Mouse (Mus musculus) ES-Bruce4 (cell line): Measurements from ENCODE around the gene Otub2. TPM values are rescaled to one million over a fixed set of nuclear protein-coding genes. Genes with fewer than 3 reads are reported as not detected.

Experiments
- H3K27ac ChIP-seq: 2 replicates; pipeline ENCODE4 v1.5.1; 2012; ENCODE audit warnings: low read length, inconsistent platforms; ENCODE audit not compliant: insufficient read depth
- H3K27me3 ChIP-seq: 2 replicates; pipeline ENCODE4 v1.6.1; 2012; ENCODE audit warnings: mild to moderate bottlenecking, low read length, inconsistent platforms; ENCODE audit not compliant: control insufficient read depth, poor library complexity, insufficient read depth, severe bottlenecking
- H3K36me3 ChIP-seq: 2 replicates; pipeline ENCODE4 v1.6.1; 2012; ENCODE audit warnings: inconsistent platforms, mild to moderate bottlenecking, low read length, moderate library complexity; ENCODE audit not compliant: control insufficient read depth, poor library complexity, insufficient read depth, severe bottlenecking
- H3K4me1 ChIP-seq: one replicate; pipeline ENCODE4 v1.8.1; 2011; ENCODE audit warnings: low read length; ENCODE audit not compliant: control insufficient read depth, insufficient read depth
- H3K4me3 ChIP-seq: 2 replicates; pipeline ENCODE4 v1.5.1; 2011; ENCODE audit warnings: low read depth, mild to moderate bottlenecking, low read length
- H3K9ac ChIP-seq: 2 replicates; pipeline ENCODE4 v1.6.1; 2012; ENCODE audit warnings: low read depth, mild to moderate bottlenecking, inconsistent platforms; ENCODE audit not compliant: poor library complexity, severe bottlenecking
- H3K9me3 ChIP-seq: replicated peaks from 2 replicates; pipeline ENCODE4 v1.6.1; 2012; ENCODE audit warnings: mild to moderate bottlenecking, low read length, inconsistent platforms; ENCODE audit not compliant: control insufficient read depth, poor library complexity, insufficient read depth, severe bottlenecking
- CTCF ChIP-seq: IDR thresholded peaks from one replicate; pipeline ENCODE4 v1.8.1; 2011; ENCODE audit warnings: low read depth, low read length
- EP300 ChIP-seq: IDR thresholded peaks from 2 replicates; pipeline ENCODE4 v1.6.1; 2011; ENCODE audit warnings: low read depth, low read length; ENCODE audit not compliant: insufficient read depth
- POLR2A ChIP-seq: IDR thresholded peaks from one replicate; pipeline ENCODE4 v1.8.1; 2011; ENCODE audit warnings: low read length; ENCODE audit not compliant: insufficient read depth
- polyA plus RNA-seq: library from polyadenylated mRNA; stranded (reverse); fragments of >200 nt; gene quantifications from 2 replicates; pipeline ENCODE4 v1.2.4, GENCODE M21; 2011; ENCODE audit warnings: low read depth; ENCODE audit not compliant: missing spikeins, insufficient read depth, insufficient read length

Gene Otub2
- polyA plus RNA-seq, 1 experiment, result 5.5 TPM

GRCm38 (mm10) chr12:103358951-103359801 is 29.3 kb upstream of the Otub2 start:
- Histone ChIP-seq H3K36me3 (no peaks in the 10 kb centered on the region), H3K4me1 (no peaks in the 10 kb centered on the region), H3K27ac (no peak overlapping the region), H3K27me3 (no peaks in the 10 kb centered on the region), H3K4me3 (no peak overlapping the region), H3K9me3 (no peaks in the 10 kb centered on the region), H3K9ac (no peak overlapping the region)
- TF ChIP-seq EP300 (no peak), POLR2A (no peak), CTCF (no peak)

GRCm38 (mm10) chr12:103360812-103361211 is 27.7 kb upstream of the Otub2 start:
- Histone ChIP-seq H3K27me3 (no peaks in the 10 kb centered on the region), H3K27ac (no peak overlapping the region), H3K9me3 (no peaks in the 10 kb centered on the region), H3K4me3 (no peak overlapping the region), H3K36me3 (no peaks in the 10 kb centered on the region), H3K9ac (no peak overlapping the region), H3K4me1 (no peaks in the 10 kb centered on the region)
- TF ChIP-seq CTCF, result no peak
- no peak for TF ChIP-seq EP300
- TF ChIP-seq POLR2A, result no peak

- TF ChIP-seq CTCF (no peak), POLR2A (no peak), EP300 (no peak)
- no peak overlapping the region for H3K9ac ChIP-seq
- H3K36me3 ChIP-seq, result no peaks in the 10 kb centered on the region
- H3K4me1 ChIP-seq, result no peaks in the 10 kb centered on the region
- H3K4me3 ChIP-seq, result no peak overlapping the region
- no peaks in the 10 kb centered on the region for H3K9me3 ChIP-seq
- H3K27me3 ChIP-seq, result no peaks in the 10 kb centered on the region
- no peak overlapping the region for H3K27ac ChIP-seq
Measured at GRCm38 (mm10) chr12:103361539-103362307, 26.8 kb upstream of the Otub2 start.

GRCm38 (mm10) chr12:103362336-103362735 is 26.1 kb upstream of the Otub2 start:
- H3K9ac ChIP-seq, result no peak overlapping the region
- no peaks in the 10 kb centered on the region for H3K9me3 ChIP-seq
- no peak overlapping the region for H3K27ac ChIP-seq
- no peaks in the 10 kb centered on the region for H3K27me3 ChIP-seq
- H3K4me3 ChIP-seq, result no peak overlapping the region
- H3K36me3 ChIP-seq, result no peaks in the 10 kb centered on the region
- H3K4me1 ChIP-seq, result no peaks in the 10 kb centered on the region
- TF ChIP-seq CTCF (no peak), POLR2A (no peak), EP300 (no peak)

- H3K9ac ChIP-seq, result no peak overlapping the region
- no peaks in the 10 kb centered on the region for H3K9me3 ChIP-seq
- no peak overlapping the region for H3K27ac ChIP-seq
- no peak for TF ChIP-seq POLR2A
- TF ChIP-seq EP300, result no peak
- TF ChIP-seq CTCF, result no peak
- no peaks in the 10 kb centered on the region for H3K4me1 ChIP-seq
- no peak overlapping the region for H3K4me3 ChIP-seq
- no peaks in the 10 kb centered on the region for H3K36me3 ChIP-seq
- no peaks in the 10 kb centered on the region for H3K27me3 ChIP-seq
Measured at GRCm38 (mm10) chr12:103367171-103367570, 21.3 kb upstream of the Otub2 start.
